Mouse (Mus musculus): ENCODE data around the gene Asb3. TPM values are rescaled to one million over a fixed set of nuclear protein-coding genes. Genes with fewer than 3 reads are reported as not detected.
"Not testable (repeated sequence)": the region's sequence is repeated elsewhere in the genome, so short reads cannot be mapped to it uniquely, and the experiment has no call there.

Gene Asb3
- polyA plus RNA-seq, 1 experiment from 2014 or later: 21.0 TPM

DNA sequence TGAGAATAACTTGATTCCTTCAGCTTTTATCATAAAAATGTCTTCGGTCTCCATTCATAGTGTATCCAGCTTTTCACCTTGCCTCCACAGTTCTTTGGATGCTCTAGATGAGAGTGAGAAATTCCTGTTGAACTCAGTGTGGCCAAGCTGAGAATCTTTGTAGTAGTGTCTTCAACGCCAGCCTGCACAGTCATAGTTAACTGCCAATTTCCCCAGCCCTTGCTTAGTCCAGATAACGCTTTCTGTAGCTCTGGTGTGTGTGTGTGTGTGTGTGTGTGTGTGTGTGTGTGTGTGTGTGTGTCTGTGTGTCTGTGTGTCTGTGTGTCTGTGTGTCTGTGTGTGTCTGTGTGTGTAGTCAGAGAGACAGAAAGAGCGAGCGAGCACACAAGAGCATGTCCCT lies 220.1 kb downstream of the Asb3 start:
- no peak overlapping the region for H3K27ac ChIP-seq (replicated peaks in 1 of 2; ENCODE audit: control insufficient read depth in 1 of 2, insufficient read depth in 1 of 2, low read depth in 2 of 2, low read length in 2 of 2)
- no peaks in the 10 kb centered on the region for H3K4me1 ChIP-seq (ENCODE audit: control insufficient read depth in 2 of 2, insufficient read depth in 2 of 2, low read length in 2 of 2)
- H3K9ac ChIP-seq (ENCODE audit: low read length): no peak overlapping the region
- H3K36me3 ChIP-seq (ENCODE audit: control insufficient read depth, insufficient read depth, low read length): no peaks in the 10 kb centered on the region
- H3K4me3 ChIP-seq (ENCODE audit: control insufficient read depth in 1 of 2, insufficient read depth in 1 of 2, low read depth in 1 of 2, low read length in 2 of 2): no peak overlapping the region
- ATAC-seq (ENCODE audit: insufficient number of reproducible peaks, insufficient read depth, low FRiP score, low read depth): no peak
- no peak overlapping the region for H3K4me2 ChIP-seq (ENCODE audit: low read length)
- 78% methylated on average over 5 of the region's 5 CpGs for WGBS
- no peaks in the 10 kb centered on the region for H3K27me3 ChIP-seq (ENCODE audit: control insufficient read depth, insufficient read depth, low read length)
- H3K9me3 ChIP-seq (ENCODE audit: control insufficient read depth, low read length): no peaks in the 10 kb centered on the region

DNA sequence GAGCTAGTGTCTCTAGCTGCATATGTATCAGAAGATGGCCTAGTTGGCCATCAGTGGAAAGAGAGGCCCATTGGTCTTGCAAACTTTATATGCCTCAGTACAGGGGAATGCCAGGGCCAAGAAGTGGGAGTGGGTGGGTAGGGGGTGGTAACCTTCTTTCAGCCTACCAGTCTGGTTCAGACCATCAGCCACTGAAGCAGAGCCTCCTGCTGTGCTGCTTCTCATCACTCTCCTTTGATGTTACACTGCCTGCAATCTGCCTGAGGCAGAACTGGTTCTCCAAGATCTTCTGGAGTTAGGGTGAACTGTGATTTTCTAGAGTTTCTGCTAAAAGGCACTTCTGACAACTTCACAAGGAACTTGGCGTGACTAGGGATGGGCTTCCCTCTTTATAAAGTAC lies 241.7 kb downstream of the Asb3 start:
- H3K4me3 ChIP-seq (ENCODE audit: control insufficient read depth in 1 of 2, insufficient read depth in 1 of 2, low read depth in 1 of 2, low read length in 2 of 2); H3K9ac ChIP-seq (ENCODE audit: low read length); H3K9me3 ChIP-seq (ENCODE audit: control insufficient read depth, low read length); H3K27me3 ChIP-seq (ENCODE audit: control insufficient read depth, insufficient read depth, low read length); ATAC-seq (ENCODE audit: insufficient number of reproducible peaks, insufficient read depth, low FRiP score, low read depth); H3K4me1 ChIP-seq (ENCODE audit: control insufficient read depth in 2 of 2, insufficient read depth in 2 of 2, low read length in 2 of 2); H3K36me3 ChIP-seq (ENCODE audit: control insufficient read depth, insufficient read depth, low read length); H3K4me2 ChIP-seq (ENCODE audit: low read length); H3K27ac ChIP-seq (replicated peaks in 1 of 2; ENCODE audit: control insufficient read depth in 1 of 2, insufficient read depth in 1 of 2, low read depth in 2 of 2, low read length in 2 of 2): not testable (repeated sequence)
- 61% methylated on average over 1 of the region's 1 CpGs for WGBS

DNA sequence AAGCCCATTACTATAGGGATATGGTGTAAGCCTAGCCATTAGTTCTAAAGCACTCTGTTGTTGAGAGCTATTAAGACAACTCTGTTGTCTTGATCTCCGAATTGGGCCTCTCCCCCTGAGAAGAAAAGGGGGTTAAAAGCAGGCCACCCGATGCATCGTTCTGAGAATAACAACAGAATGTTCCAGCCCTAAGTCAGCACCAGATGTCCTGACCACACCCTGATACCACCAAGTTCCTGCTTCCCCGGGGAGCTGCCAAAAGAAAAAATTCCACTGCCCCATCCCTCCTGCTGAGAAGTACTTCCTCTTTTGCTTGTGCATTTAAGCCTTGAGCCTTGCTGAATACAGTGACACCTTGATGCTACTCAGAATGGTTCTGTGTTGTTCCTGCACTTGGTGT lies 248.5 kb downstream of the Asb3 start:
- 59% methylated on average over 4 of the region's 4 CpGs for WGBS
- not testable (repeated sequence) for H3K4me1 ChIP-seq (ENCODE audit: control insufficient read depth in 2 of 2, insufficient read depth in 2 of 2, low read length in 2 of 2); H3K4me3 ChIP-seq (ENCODE audit: control insufficient read depth in 1 of 2, insufficient read depth in 1 of 2, low read depth in 1 of 2, low read length in 2 of 2); H3K9me3 ChIP-seq (ENCODE audit: control insufficient read depth, low read length); H3K27ac ChIP-seq (replicated peaks in 1 of 2; ENCODE audit: control insufficient read depth in 1 of 2, insufficient read depth in 1 of 2, low read depth in 2 of 2, low read length in 2 of 2); H3K27me3 ChIP-seq (ENCODE audit: control insufficient read depth, insufficient read depth, low read length); H3K9ac ChIP-seq (ENCODE audit: low read length); H3K4me2 ChIP-seq (ENCODE audit: low read length); H3K36me3 ChIP-seq (ENCODE audit: control insufficient read depth, insufficient read depth, low read length); ATAC-seq (ENCODE audit: insufficient number of reproducible peaks, insufficient read depth, low FRiP score, low read depth)

DNA sequence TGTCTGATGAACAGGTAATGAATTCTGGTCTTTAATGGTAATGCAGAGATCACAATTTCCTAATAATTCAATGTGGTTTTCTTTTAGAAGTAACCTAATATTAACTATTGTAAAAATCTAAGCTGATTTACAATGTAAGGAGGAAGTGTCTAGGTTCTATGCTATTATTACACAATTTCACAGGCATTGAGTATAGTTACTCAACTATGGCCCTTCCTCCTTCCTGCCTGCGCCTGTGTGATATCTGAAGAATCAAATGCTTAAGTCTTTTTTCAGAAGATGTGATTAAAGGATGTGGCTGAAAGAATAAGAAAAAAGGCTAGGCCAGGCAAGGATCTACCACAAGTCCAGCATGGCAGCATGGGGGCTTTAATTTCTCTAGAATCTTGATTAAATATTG lies 249.6 kb downstream of the Asb3 start:
- not testable (repeated sequence) for H3K27me3 ChIP-seq (ENCODE audit: control insufficient read depth, insufficient read depth, low read length); H3K9me3 ChIP-seq (ENCODE audit: control insufficient read depth, low read length); H3K4me2 ChIP-seq (ENCODE audit: low read length); H3K27ac ChIP-seq (replicated peaks in 1 of 2; ENCODE audit: control insufficient read depth in 1 of 2, insufficient read depth in 1 of 2, low read depth in 2 of 2, low read length in 2 of 2); ATAC-seq (ENCODE audit: insufficient number of reproducible peaks, insufficient read depth, low FRiP score, low read depth); H3K9ac ChIP-seq (ENCODE audit: low read length); H3K36me3 ChIP-seq (ENCODE audit: control insufficient read depth, insufficient read depth, low read length); H3K4me3 ChIP-seq (ENCODE audit: control insufficient read depth in 1 of 2, insufficient read depth in 1 of 2, low read depth in 1 of 2, low read length in 2 of 2); H3K4me1 ChIP-seq (ENCODE audit: control insufficient read depth in 2 of 2, insufficient read depth in 2 of 2, low read length in 2 of 2)
- 81% methylated on average over 1 of the region's 1 CpGs for WGBS

DNA sequence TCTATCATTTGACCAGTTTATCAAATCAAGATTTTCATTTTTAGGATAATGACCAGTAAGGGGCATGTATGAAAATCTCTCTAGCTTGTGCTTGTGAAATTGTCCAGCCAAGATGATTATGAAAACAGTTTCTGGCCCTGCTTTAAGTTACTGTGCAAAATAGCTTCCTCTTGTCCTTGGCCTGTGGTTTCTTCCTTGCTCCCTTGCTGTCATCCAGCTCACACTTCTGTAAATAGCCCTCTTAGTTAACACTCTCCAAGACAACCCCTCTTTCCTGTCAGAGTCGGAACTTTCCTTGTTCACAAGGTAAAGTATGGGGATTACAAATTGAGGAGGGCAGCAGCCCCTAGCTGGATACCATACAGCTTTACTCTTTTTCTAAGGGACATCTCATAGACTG lies 253.2 kb downstream of the Asb3 start:
- ATAC-seq (ENCODE audit: insufficient number of reproducible peaks, insufficient read depth, low FRiP score, low read depth); H3K27me3 ChIP-seq (ENCODE audit: control insufficient read depth, insufficient read depth, low read length); H3K27ac ChIP-seq (replicated peaks in 1 of 2; ENCODE audit: control insufficient read depth in 1 of 2, insufficient read depth in 1 of 2, low read depth in 2 of 2, low read length in 2 of 2); H3K4me1 ChIP-seq (ENCODE audit: control insufficient read depth in 2 of 2, insufficient read depth in 2 of 2, low read length in 2 of 2); H3K4me3 ChIP-seq (ENCODE audit: control insufficient read depth in 1 of 2, insufficient read depth in 1 of 2, low read depth in 1 of 2, low read length in 2 of 2); H3K4me2 ChIP-seq (ENCODE audit: low read length); H3K36me3 ChIP-seq (ENCODE audit: control insufficient read depth, insufficient read depth, low read length); H3K9ac ChIP-seq (ENCODE audit: low read length); H3K9me3 ChIP-seq (ENCODE audit: control insufficient read depth, low read length): not testable (repeated sequence)
- 16% methylated on average over 1 of the region's 1 CpGs for WGBS

Other genes starting within 250 kb of the Asb3 start
- 38.0 and 39.3 TPM in 2 replicates for gene Acyp2, start 235.8 kb upstream of the Asb3 start, polyA plus RNA-seq (2014; fragmentation: Nextera tagmentation; extraction: Ambion mirVana)
- 19.7 and 20.1 TPM in 2 replicates for gene Psme4, start 113.7 kb upstream of the Asb3 start, polyA plus RNA-seq (2014; fragmentation: Nextera tagmentation; extraction: Ambion mirVana)
- gene Gpr75, start 58 bp upstream of the Asb3 start, polyA plus RNA-seq (2014; fragmentation: Nextera tagmentation; extraction: Ambion mirVana): 0.14 TPM in 1 of 2 replicates, not detected in the other
- 11.3 and 13.5 TPM in 2 replicates for gene Erlec1, start 68.9 kb downstream of the Asb3 start, polyA plus RNA-seq (2014; fragmentation: Nextera tagmentation; extraction: Ambion mirVana)
- gene Chac2, start 100.9 kb downstream of the Asb3 start, polyA plus RNA-seq (2014; fragmentation: Nextera tagmentation; extraction: Ambion mirVana): 15.0 and 16.5 TPM in 2 replicates

All from heart, embryonic 14.5 days (tissue).